Mouse (Mus musculus) cerebellum, adult 2 months (tissue): ENCODE results near the gene Kdm4c.

Experiments
- CTCF ChIP-seq: fragments of 200-500 bp; IDR thresholded peaks from 2 replicates; pipeline ENCODE4 v1.5.1; 2011; ENCODE audit warnings: low read depth, mild to moderate bottlenecking, control low read depth, low read length, moderate library complexity, borderline replicate concordance; ENCODE audit not compliant: insufficient read depth
- POLR2A ChIP-seq: fragments of 200-500 bp; IDR thresholded peaks from 2 replicates; pipeline ENCODE4 v1.6.1; 2011; ENCODE audit warnings: low read length, control low read depth, borderline replicate concordance; ENCODE audit not compliant: insufficient read depth

DNA sequence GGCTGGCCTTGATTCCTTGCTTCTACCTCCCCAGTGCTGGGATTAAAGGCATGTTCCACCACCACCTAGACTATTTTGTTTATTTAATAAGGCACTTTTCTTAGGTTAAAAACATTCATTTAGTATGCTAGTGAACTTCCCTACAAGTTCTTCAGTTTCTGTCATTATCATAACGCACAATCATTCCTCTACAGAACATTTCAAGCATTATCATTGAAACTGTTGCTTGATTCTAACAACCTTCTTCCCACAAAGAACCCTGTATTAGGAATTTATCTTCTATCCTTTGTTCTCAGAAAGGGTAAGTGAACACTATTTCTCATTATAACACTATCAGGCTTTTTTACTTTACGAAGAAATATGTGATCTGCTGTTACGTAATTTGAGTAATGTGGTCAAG is 118.0 kb downstream of the Kdm4c start:
- TF ChIP-seq CTCF: no peak
- TF ChIP-seq POLR2A: no peak
